In the genomic region with DNA sequence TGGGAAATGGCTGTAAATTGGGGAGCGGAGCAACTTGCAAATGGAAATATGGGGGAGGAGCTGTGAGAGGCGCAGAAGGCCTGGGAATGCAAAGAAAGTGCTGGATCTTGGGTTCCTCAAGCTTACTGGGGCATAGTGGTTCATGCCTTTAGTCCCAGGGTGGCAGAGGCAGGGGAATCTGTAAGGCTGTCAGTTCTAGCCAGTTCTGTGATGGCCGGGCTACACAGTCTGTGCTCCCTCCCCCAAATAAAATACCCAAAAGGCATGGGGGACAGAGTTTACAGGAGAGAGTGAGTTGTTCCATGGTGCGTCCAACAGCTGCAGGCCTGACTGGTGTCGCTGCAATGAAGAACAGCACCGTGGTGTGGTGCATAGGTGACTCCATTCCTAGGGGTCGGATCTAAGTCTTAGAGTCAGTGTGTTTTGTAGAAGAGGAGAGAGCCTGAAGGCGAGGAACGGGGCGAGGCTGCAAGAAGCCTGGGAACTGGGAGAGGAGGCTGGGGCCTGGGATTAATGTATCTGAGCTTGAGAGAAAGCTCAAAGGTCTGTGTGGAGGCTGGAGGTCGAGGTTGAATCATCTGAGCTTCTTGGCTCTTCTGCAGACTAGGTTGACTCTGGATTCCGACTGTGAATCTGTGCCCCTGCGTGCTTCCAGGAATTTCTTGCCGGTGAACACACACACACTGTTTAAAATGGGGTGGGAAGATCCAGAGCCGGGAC, we compare ENCODE assay signal across 7 mouse cellular contexts. TPM values are rescaled to one million over a fixed set of nuclear protein-coding genes. Genes with fewer than 3 reads are reported as not detected.
A peak's percentile ranks its signal among the peaks of the same experiment; 100 is the strongest.
DNase-seq lines count a peak whose midpoint lies in the region; ATAC-seq and TF ChIP-seq lines count a peak whose summit lies in the region.

No protein-coding gene starts in this region.

- no peaks in the 10 kb centered on the region for H3K9me3 ChIP-seq in heart, embryonic 16.5 days (replicated peaks; ENCODE audit: control insufficient read depth, low read length)
- H3K9me3 ChIP-seq in limb, embryonic 14.5 days (ENCODE audit: control insufficient read depth, low read length) = no peaks in the 10 kb centered on the region

- ATAC-seq in heart, embryonic 16.5 days (replicated peaks; ENCODE audit: extremely low read depth, insufficient read depth, low FRiP score) = no peak
- ATAC-seq in limb, embryonic 14.5 days (ENCODE audit: low FRiP score, low read depth) = no peak
- no peak for ATAC-seq in monocyte, adult 5-6 weeks (replicated peaks; ENCODE audit: insufficient number of reproducible peaks, low FRiP score, low TSS enrichment, poor library complexity, severe bottlenecking)

- 26% methylated on average over 15 of the region's 15 CpGs for WGBS in heart, embryonic 16.5 days
- WGBS in limb, embryonic 14.5 days = 5% methylated on average over 15 of the region's 15 CpGs

- peak; percentile 28 for DNase-seq in urinary bladder, postnatal 14 days (ENCODE audit: low spot score)
- DNase-seq in urinary bladder, postnatal 36 days (ENCODE audit: low spot score in 2 of 2) = no peak
- DNase-seq in limb, embryonic 14.5 days (ENCODE audit: low spot score) = no peak
- no peak for DNase-seq in frontal cortex, postnatal 10 days (ENCODE audit: low spot score in 2 of 2)
- DNase-seq in frontal cortex, postnatal 14 days (ENCODE audit: low spot score in 2 of 2) = no peak

- H3K4me1 ChIP-seq in heart, embryonic 16.5 days (ENCODE audit: control insufficient read depth, insufficient read depth, low read length) = peaks cover 69% of the 10 kb centered on the region
- peaks cover 56% of the 10 kb centered on the region for H3K4me1 ChIP-seq in limb, embryonic 14.5 days (ENCODE audit: control insufficient read depth, insufficient read depth, low read length)

- H3K9ac ChIP-seq in heart, embryonic 16.5 days (ENCODE audit: low read length) = peak overlapping the region; percentile 97
- peak overlapping the region; percentile 90 for H3K9ac ChIP-seq in limb, embryonic 14.5 days (ENCODE audit: low read depth, low read length, severe bottlenecking)

- TF ChIP-seq POLR2A in limb, embryonic 14.5 days (IDR thresholded peaks at IDR 0.05; ENCODE audit: borderline replicate concordance, extremely low read depth, insufficient read depth, insufficient read length) = no peak

- peak overlapping the region; percentile 89 for H3K4me3 ChIP-seq in heart, embryonic 16.5 days (ENCODE audit: low read length)
- peak overlapping the region; percentile 64 for H3K4me3 ChIP-seq in limb, embryonic 14.5 days (replicated peaks; ENCODE audit: low read length)

- H3K27me3 ChIP-seq in heart, embryonic 16.5 days (ENCODE audit: control insufficient read depth, insufficient read depth, low read length) = no peaks in the 10 kb centered on the region
- H3K27me3 ChIP-seq in limb, embryonic 14.5 days (ENCODE audit: control insufficient read depth, insufficient read depth, low read length) = no peaks in the 10 kb centered on the region

- peak overlapping the region; percentile 99 for H3K27ac ChIP-seq in heart, embryonic 16.5 days (ENCODE audit: low read length)
- H3K27ac ChIP-seq in limb, embryonic 14.5 days (replicated peaks; ENCODE audit: low read depth, low read length) = peak overlapping the region; percentile 97

- no peaks in the 10 kb centered on the region for H3K36me3 ChIP-seq in heart, embryonic 16.5 days (ENCODE audit: control insufficient read depth, insufficient read depth)
- H3K36me3 ChIP-seq in limb, embryonic 14.5 days (ENCODE audit: control insufficient read depth, insufficient read depth, low read length) = no peaks in the 10 kb centered on the region

- H3K4me2 ChIP-seq in heart, embryonic 16.5 days (ENCODE audit: low read depth, low read length) = peak overlapping the region; percentile 82
- H3K4me2 ChIP-seq in limb, embryonic 14.5 days (replicated peaks; ENCODE audit: low read depth, low read length, severe bottlenecking) = peak overlapping the region; percentile 56

RNA-seq across cellular contexts. Expression of a gene that starts 0.6 kb away (rescaled TPM):
- polyA plus RNA-seq in heart, embryonic 16.5 days (2015; fragmentation: Nextera tagmentation; extraction: Ambion mirVana) = 28.7 and 36.5 TPM in 2 replicates
- polyA plus RNA-seq in limb, embryonic 14.5 days (2012; rRNA removed) = 21.6 and 31.4 TPM in 2 replicates
- 61.5 and 61.6 TPM in 2 replicates for polyA plus RNA-seq in limb, embryonic 14.5 days (2014; fragmentation: Nextera tagmentation; extraction: Ambion mirVana)
- 408 to 1,020 TPM (median 414 TPM) in 3 replicates for total RNA-seq in monocyte, adult 5-6 weeks (2017)

RNA-seq across cellular contexts. Expression of a gene that starts 21.7 kb away (rescaled TPM):
- polyA plus RNA-seq in heart, embryonic 16.5 days (2015; fragmentation: Nextera tagmentation; extraction: Ambion mirVana) = 239 and 240 TPM in 2 replicates
- polyA plus RNA-seq in limb, embryonic 14.5 days (2012; rRNA removed) = 530 and 577 TPM in 2 replicates
- polyA plus RNA-seq in limb, embryonic 14.5 days (2014; fragmentation: Nextera tagmentation; extraction: Ambion mirVana) = 499 and 500 TPM in 2 replicates
- total RNA-seq in monocyte, adult 5-6 weeks (2017) = 313 to 352 TPM (median 341 TPM) in 3 replicates

RNA-seq across cellular contexts. Expression of a gene that starts 34.9 kb away (rescaled TPM):
- 17.5 and 18.4 TPM in 2 replicates for polyA plus RNA-seq in heart, embryonic 16.5 days (2015; fragmentation: Nextera tagmentation; extraction: Ambion mirVana)
- 28.6 and 33.6 TPM in 2 replicates for polyA plus RNA-seq in limb, embryonic 14.5 days (2012; rRNA removed)
- 27.6 and 29.2 TPM in 2 replicates for polyA plus RNA-seq in limb, embryonic 14.5 days (2014; fragmentation: Nextera tagmentation; extraction: Ambion mirVana)
- total RNA-seq in monocyte, adult 5-6 weeks (2017) = 14.8 to 16.9 TPM (median 16.7 TPM) in 3 replicates

RNA-seq across cellular contexts. Expression of a gene that starts 46.8 kb away (rescaled TPM):
- polyA plus RNA-seq in heart, embryonic 16.5 days (2015; fragmentation: Nextera tagmentation; extraction: Ambion mirVana) = 92.1 and 96.0 TPM in 2 replicates
- 63.4 and 76.5 TPM in 2 replicates for polyA plus RNA-seq in limb, embryonic 14.5 days (2012; rRNA removed)
- polyA plus RNA-seq in limb, embryonic 14.5 days (2014; fragmentation: Nextera tagmentation; extraction: Ambion mirVana) = 43.8 and 47.2 TPM in 2 replicates
- total RNA-seq in monocyte, adult 5-6 weeks (2017) = 129 to 201 TPM (median 158 TPM) in 3 replicates

RNA-seq across cellular contexts. Expression of a gene that starts 59.2 kb away (rescaled TPM):
- 16.0 and 17.2 TPM in 2 replicates for polyA plus RNA-seq in heart, embryonic 16.5 days (2015; fragmentation: Nextera tagmentation; extraction: Ambion mirVana)
- polyA plus RNA-seq in limb, embryonic 14.5 days (2012; rRNA removed) = 62.1 and 74.9 TPM in 2 replicates
- polyA plus RNA-seq in limb, embryonic 14.5 days (2014; fragmentation: Nextera tagmentation; extraction: Ambion mirVana) = 21.5 and 25.2 TPM in 2 replicates
- 39.3 to 101 TPM (median 62.5 TPM) in 3 replicates for total RNA-seq in monocyte, adult 5-6 weeks (2017)
